Mouse (Mus musculus) hindlimb bud, embryonic 11.5 days (tissue): ENCODE measurements around the gene Selenoi.
"Not testable (repeated sequence)": the region's sequence is repeated elsewhere in the genome, so short reads cannot be mapped to it uniquely, and the experiment has no call there.

ENCODE experiments used
- DNase-seq: peaks from one replicate; pipeline ENCODE4 v3.0.0-alpha.2; 2012; ENCODE audit warnings: low read depth, low spot score; ENCODE audit errors: extremely low spot score

Gene Selenoi

GRCm38 (mm10) chr5:30232271-30232971 is at the start of gene Selenoi:
Selenoi (plus strand) TSS chr5:30232581.
- peak; percentile 82 for DNase-seq

DNA sequence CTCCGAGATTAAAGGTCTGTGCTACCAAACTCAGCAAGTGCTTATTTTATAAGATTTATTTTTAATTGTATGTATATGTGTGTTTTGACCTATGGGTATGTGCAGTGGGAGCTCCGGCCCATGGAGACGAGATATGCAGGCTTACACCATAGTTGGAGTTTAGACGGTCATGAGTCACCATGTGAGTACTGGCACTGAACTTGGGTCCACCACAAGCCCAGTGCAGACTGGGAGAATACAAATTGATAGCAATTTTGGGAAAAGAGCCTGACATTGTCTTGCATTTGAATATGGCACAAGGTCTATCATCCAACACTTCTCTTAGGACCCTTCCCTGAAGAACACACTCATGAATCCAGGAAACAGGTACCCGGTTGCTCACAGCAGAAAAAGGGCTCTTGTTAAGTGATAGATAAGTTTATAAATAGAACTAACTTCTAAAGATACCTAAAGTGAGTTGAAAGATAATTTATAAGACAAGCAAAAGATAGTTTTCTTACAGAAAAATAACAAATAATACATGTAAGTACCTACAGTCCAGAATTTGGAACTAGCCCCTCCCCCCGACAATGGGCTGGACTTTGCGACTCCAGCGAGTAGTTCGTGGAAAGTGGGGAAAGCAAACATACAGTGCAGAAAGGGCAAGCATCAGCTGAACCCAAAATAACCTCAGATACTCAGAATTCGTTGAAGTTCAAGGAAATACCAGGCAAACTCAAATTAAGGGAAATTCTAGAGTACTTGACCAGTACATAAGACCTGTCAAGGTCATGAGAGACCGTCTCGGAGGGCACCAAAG is 44.5 kb upstream of the Selenoi start:
- no peak for DNase-seq

GRCm38 (mm10) chr5:30192452-30192851 is 39.9 kb upstream of the Selenoi start:
- no peak for DNase-seq

DNA sequence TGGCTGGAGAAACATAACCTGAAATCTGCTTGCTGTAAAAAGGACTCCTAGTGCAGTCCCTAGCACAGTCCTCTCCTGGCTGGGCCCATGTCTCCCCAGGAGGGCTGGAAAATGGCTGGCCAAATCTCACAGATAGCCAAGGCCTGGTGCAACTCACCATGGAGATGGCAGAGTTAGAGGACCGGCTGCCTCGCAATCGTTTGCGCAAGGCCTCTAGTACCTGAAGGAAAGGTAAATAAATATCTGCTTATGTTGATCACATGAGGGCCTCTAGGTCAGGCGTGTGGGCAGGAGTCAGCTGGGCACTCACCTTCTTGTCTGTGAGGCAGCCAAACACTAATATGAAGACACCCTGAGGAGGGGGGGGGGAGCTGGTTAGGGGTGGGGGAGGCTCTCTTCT is 37.0 kb upstream of the Selenoi start:
- DNase-seq: no peak

- DNase-seq: no peak
Observed at GRCm38 (mm10) chr5:30198257-30198656, 34.1 kb upstream of the Selenoi start.

DNA sequence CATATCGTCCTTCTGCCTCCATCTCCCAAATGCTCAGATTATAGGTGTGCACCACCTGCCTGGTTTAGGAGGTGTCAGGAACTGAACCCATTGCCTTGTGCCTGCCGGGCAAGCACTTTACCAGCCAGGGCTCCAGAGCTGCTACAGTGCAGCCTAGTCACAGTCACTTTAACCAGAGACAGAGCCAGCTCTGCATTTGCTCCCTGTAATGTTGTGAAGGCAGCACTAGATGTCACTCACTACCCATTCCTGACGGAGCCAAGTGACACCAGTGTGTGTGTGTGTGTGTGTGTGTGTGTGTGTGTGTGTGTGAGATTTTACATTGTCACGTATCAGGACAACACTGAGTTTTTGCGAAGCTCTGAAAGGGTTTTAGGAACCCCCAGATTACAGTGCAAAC is 30.9 kb upstream of the Selenoi start:
- DNase-seq: no peak

- no peak for DNase-seq
Observed at GRCm38 (mm10) chr5:30202221-30202620, 30.2 kb upstream of the Selenoi start.

GRCm38 (mm10) chr5:30203216-30203885 is 29.0 kb upstream of the Selenoi start:
- no peak for DNase-seq

DNA sequence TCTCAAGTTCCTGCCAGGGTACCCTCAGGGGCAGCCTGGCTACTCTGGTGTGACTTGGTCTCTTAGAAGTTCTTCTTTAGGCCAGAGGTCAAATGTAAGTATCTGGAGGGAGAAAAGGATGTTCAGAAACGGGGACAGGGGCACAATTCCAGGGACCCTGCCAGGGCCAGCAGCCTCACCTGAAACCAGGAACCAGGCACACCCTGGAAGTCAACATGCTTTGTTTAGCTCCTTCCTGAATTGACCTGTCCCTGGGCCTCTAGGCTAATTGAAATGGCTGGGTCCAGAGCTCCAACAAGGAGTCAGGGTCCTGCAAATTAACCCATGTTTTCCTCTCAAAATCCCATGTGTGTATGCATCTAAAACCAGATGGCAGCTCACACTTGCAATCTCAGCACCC is 27.9 kb upstream of the Selenoi start:
- DNase-seq: no peak

DNA sequence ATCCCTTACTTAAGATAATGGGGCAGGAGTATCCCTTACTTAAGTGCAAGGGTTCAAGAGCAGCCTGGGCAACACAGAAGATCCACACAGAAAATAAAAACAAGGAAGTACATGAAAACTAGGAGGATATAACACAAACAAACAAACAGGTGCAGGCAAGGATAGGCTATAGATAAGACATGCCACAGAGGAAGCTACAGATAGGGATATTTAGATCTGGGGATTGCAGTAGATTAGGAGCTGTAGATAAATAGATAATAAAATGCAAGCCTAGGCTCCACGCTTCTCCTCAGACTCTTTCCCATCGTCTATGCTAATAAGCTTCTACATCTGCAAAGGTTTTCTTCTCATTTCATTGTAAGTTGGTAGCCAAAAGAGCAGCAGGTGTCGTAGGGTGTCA is 27.3 kb upstream of the Selenoi start:
- DNase-seq: no peak

DNA sequence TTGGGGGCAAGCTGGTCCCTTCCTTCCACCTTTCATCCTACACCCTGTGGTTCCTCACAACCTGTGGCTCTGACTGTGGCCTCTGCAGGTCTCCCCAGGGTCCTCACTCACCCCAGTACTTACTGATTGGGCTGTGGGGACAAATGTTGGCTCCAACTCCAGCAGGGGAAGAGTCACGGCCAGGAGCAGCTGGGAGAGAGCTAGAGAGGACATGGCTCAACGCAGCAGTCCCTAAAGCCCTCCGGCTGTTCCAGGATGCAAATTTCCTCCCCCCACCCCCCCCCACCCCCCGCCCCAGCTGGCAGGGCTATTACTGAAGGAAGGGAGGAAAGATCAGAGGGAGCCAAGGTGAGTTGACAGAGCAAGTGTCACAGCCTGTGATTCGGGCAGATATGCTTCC is 26.9 kb upstream of the Selenoi start, which contains the start of gene Adgrf3:
TSS of gene Adgrf3 (minus strand) at position 230 of the 400 bp plus-strand sequence.
- DNase-seq: no peak

DNA sequence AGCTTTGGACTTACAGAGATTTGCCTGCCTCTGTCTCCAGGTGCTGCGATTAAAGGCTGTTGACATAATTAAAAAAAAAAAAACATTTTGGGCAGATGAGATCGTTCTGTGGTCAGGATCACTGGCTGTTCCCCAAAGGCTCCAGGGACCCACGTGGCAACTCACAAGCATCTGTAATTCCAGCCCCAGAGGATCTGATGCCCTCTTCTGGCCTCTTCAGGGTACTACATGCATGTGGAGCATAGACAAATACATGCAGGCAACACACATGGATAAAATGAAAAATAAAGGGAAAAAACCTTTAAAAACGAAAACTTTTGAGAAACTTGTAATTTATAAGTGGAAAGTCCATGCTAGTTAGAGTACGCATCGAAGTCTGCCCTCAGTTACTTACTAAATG is 25.1 kb upstream of the Selenoi start:
- no peak for DNase-seq

GRCm38 (mm10) chr5:30210758-30211157 is 21.6 kb upstream of the Selenoi start:
- not testable (repeated sequence) for DNase-seq

DNA sequence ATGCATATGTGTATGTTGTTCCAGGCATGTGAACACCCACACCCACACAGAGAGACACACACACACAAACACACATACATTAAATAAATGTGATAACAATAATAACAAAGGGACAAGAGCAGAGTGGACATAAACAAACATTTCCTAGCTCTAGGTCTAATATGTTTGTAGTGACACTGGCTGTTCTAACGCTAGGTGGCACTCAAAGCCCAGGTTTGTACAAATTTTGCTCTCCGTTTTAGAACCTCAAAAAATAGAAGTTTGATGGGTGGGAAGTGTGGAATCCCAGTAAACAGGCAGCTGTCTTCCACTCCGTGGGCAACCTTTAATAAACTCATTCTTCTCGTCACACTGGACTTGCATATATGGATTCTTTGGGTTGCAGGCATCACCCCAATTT is 17.5 kb upstream of the Selenoi start:
- no peak for DNase-seq

DNA sequence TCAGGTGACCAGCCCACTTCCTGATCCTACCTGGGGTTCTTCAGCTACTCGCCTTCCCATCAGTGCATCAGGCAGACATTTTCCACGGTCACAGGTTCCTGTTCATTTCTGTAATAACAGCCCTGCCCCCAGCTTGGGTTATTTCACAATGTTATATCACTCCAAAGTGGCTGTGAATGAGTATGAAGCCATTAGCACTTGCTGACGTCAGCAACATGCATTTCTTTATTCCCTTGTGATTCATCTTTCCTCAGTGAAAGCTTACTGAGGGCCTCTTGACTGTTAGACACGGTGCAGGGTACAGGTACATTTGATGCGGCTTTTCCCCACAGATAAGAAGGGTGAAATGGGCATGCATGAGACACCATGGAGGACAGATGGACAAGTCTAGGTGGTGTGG is 16.4 kb upstream of the Selenoi start:
- DNase-seq: no peak

GRCm38 (mm10) chr5:30219715-30220114 is 12.7 kb upstream of the Selenoi start:
- DNase-seq: no peak

DNA sequence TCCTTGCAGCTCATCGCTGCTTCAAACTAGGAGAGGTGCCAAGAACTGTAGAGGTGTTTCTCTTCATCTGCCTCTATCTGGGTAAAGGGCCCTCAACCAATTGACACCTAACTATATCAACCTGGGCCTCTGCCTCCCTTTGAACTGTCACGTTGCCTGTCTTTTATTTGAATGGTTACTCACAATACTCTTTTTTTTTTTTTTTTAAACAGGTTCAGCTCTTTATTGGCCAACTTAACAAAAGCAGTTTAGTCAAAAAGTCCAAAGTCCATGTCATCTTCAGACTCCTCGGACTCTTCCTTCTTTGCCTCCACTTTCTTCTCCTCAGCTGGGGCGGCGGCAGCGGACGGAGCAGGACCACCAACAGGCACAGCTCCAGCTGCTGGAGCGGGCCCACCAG is 11.7 kb upstream of the Selenoi start:
- no peak for DNase-seq

DNA sequence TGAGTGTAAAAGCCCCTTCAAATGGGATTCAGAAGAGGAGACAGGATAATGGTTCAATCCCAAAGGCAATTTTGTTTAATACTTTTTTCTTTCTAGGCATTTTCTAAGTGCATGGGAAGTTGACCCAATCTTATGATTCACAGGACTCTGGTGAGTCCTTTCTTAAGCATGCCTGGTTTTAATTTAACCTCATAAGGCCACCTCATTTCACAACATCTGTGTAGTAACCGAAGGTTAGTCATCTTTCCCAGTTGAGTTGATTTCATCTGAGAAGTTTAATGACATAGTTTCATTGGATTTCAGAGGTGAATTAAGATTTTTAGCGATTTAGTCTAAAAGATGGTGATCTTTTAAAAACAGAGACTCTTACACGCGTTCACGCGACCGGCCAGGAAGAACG is 9.7 kb upstream of the Selenoi start:
- no peak for DNase-seq

DNA sequence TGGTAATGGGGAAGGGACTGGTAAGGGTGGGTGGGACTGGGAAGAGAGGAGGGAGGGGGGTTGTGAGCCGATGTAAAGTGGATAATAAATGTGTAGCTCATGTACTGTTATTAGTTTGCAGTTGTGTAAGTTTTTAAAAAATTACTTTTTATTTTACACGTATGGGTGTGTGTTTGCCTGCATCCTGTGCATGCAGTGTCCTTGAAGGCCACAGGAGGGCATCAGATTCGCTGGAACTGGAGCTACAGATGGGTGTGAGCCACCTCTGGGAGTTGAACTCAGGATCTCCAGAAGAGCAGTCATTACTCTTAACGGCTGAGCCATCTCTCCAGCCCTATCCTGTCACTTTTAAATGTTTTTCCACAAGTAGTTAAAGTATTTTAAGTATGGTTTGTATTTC is 1.5 kb upstream of the Selenoi start:
- no peak for DNase-seq

DNA sequence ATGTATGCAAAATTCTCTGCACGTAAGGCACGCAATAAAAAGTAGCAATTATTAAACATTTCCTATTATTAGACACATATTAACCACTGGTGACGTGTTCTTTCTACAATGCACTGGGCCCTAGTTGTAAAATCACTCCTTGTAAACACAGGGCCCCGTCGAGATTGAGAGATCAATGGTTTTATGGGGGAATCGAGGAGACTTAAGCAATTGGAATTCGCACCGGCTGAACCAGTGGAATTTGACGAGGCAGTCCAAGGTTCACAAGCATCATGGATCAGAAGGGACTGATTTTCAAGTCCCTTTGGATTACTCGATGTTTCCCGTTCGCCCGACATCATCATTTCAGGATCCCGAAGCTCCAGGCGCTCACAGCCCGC is 500 bp upstream of the Selenoi start:
- no peak for DNase-seq

DNA sequence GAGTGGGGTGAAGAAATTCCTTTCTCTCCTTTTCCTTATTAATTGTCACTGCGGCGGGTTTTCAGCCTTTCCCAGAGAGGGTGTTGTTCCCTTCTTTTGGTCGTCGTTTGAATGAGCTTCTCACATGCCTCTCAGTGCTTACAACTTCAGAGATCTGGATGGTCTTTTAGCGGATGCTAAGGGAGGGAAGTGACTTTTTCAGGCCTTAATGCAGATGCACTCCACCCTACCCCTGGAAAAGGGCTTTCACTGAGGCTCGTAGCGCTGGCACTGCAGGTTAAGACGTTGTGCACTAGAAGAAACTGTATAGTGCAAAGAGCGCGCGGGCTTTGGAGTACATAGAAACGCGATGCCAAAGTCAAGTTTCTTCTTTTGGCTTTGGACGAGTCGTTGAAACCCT is 661 bp downstream of the Selenoi start:
- DNase-seq: no peak

- DNase-seq: no peak
Observed at GRCm38 (mm10) chr5:30233979-30234378, 1.6 kb downstream of the Selenoi start.
